Mouse (Mus musculus): ENCODE results near the gene Cerk. TPM values are rescaled to one million over a fixed set of nuclear protein-coding genes. Genes with fewer than 3 reads are reported as not detected.
"Not testable (repeated sequence)": the region's sequence is repeated elsewhere in the genome, so short reads cannot be mapped to it uniquely, and the experiment has no call there.

The Cerk gene
- polyA plus RNA-seq, 1 experiment from 2014 or later = 12.4 TPM

GRCm38 (mm10) chr15:86205300-86205699 is 19.4 kb upstream of the Cerk start:
- 0 out of 2 replicates have a peak overlapping the region, but pooled peaks have one; percentile 68 for H3K27ac ChIP-seq (replicated peaks)
- ATAC-seq (ENCODE audit: extremely low read depth, insufficient number of reproducible peaks, low FRiP score, low TSS enrichment) = no peak
- peaks cover 9% of the 10 kb centered on the region; the same call in 1 of the 2 replicates for H3K27me3 ChIP-seq (replicated peaks)
- 52% methylated on average over 2 of the region's 2 CpGs for WGBS
- H3K4me1 ChIP-seq = peaks cover 28% of the 10 kb centered on the region
- H3K9me3 ChIP-seq = no peaks in the 10 kb centered on the region
- no peaks in the 10 kb centered on the region for H3K36me3 ChIP-seq
- no peak overlapping the region for H3K9ac ChIP-seq
- H3K4me3 ChIP-seq = no peak overlapping the region
- H3K4me2 ChIP-seq = no peak overlapping the region

DNA sequence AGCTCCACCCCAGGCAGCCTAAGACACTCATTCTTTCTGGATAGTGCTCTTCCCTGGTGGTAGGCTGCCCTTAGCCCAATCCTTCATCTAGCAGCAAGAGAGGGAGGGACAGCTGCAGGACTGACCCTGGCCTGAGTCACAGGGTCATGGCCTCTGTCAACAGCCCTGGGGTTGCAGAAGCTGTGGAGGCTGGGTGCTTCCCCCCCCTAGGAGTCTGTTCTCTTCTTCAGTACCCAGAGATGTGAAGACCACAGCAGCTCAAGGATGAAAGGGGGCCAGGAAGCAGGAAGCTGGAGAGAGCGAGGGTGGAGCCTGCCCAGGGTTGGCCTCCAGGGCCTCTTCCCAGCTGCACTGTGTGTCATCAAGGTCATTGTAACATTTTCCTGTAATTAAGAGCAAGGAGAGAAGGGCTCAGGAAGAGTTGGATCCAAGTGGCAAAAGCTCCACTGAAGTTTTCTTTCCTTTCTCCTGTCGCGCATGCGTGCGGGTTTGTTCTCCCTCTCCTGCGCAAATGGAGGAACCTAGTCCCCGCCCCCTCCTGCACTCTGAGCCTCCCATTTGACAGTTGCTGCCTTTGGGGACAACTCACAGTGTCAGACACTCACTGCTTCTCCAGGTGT is 18.1 kb upstream of the Cerk start:
- H3K9ac ChIP-seq = no peak overlapping the region
- H3K27ac ChIP-seq (replicated peaks) = peak overlapping the region; percentile 20; the same call in 1 of the 2 replicates
- H3K27me3 ChIP-seq (replicated peaks) = peaks cover 18% of the 10 kb centered on the region
- 31% methylated on average over 7 of the region's 7 CpGs for WGBS
- no peaks in the 10 kb centered on the region for H3K36me3 ChIP-seq
- no peaks in the 10 kb centered on the region for H3K9me3 ChIP-seq
- peak overlapping the region; percentile 24; the same call in 1 of the 2 replicates for H3K4me2 ChIP-seq
- no peak overlapping the region for H3K4me3 ChIP-seq
- peaks cover 25% of the 10 kb centered on the region for H3K4me1 ChIP-seq
- no peak for ATAC-seq (ENCODE audit: extremely low read depth, insufficient number of reproducible peaks, low FRiP score, low TSS enrichment)

DNA sequence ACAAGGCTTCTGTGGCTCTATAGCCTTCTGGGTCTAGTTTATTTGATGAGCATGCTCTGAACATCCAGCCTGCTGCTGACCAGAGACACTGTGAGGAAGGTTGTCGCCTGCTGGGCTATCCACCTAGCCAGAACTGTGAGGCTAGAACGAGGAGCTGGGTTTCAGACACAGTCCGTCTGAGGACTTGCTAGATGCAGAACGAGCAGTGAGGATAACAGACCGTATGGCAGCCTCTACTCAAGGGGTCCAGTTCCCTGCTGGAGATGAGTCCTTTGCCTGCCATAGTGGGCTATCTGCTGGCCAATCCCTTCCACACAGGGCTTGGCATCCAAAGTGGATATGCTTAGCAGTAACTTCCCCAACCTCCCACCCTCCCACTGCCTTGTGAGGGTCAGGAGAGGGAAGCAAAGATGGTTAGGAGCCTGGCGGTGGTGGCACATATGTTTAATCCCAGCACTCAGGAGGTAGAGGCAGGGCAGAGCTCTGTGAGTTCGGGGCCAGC is 17.4 kb upstream of the Cerk start:
- 65% methylated on average over 7 of the region's 7 CpGs for WGBS
- ATAC-seq (ENCODE audit: extremely low read depth, insufficient number of reproducible peaks, low FRiP score, low TSS enrichment) = no peak

GRCm38 (mm10) chr15:86202640-86203039 is 16.7 kb upstream of the Cerk start:
- ATAC-seq (ENCODE audit: extremely low read depth, insufficient number of reproducible peaks, low FRiP score, low TSS enrichment) = no peak
- Histone ChIP-seq H3K9me3 (no peaks in the 10 kb centered on the region), H3K4me1 (peaks cover 25% of the 10 kb centered on the region), H3K27me3 (replicated peaks) (peaks cover 24% of the 10 kb centered on the region), H3K27ac (replicated peaks) (peak overlapping the region; percentile 57; the same call in 1 of the 2 replicates), H3K36me3 (no peaks in the 10 kb centered on the region), H3K4me3 (no peak overlapping the region), H3K9ac (no peak overlapping the region), H3K4me2 (no peak overlapping the region)
- 29% methylated on average over 6 of the region's 6 CpGs for WGBS

More for the DNA sequence above, 17.4 kb upstream of the Cerk start:
- Histone ChIP-seq H3K36me3 (no peaks in the 10 kb centered on the region), H3K27me3 (replicated peaks) (peaks cover 19% of the 10 kb centered on the region), H3K4me3 (no peak overlapping the region), H3K9ac (no peak overlapping the region), H3K4me1 (peaks cover 25% of the 10 kb centered on the region), H3K9me3 (no peaks in the 10 kb centered on the region), H3K4me2 (no peak overlapping the region), H3K27ac (replicated peaks) (peak overlapping the region; percentile 20; the same call in 1 of the 2 replicates)

GRCm38 (mm10) chr15:86201696-86202330 is 15.9 kb upstream of the Cerk start:
- H3K9me3 ChIP-seq = no peaks in the 10 kb centered on the region
- no peak overlapping the region for H3K4me2 ChIP-seq
- H3K9ac ChIP-seq = no peak overlapping the region
- no peaks in the 10 kb centered on the region for H3K36me3 ChIP-seq
- peaks cover 25% of the 10 kb centered on the region for H3K27me3 ChIP-seq (replicated peaks)
- peak overlapping the region; percentile 57 for H3K27ac ChIP-seq (replicated peaks)
- WGBS = 71% methylated on average over 9 of the region's 9 CpGs
- H3K4me1 ChIP-seq = peaks cover 25% of the 10 kb centered on the region
- H3K4me3 ChIP-seq = no peak overlapping the region
- no peak for ATAC-seq (ENCODE audit: extremely low read depth, insufficient number of reproducible peaks, low FRiP score, low TSS enrichment)

- peaks cover 23% of the 10 kb centered on the region for H3K4me1 ChIP-seq
- H3K9ac ChIP-seq = no peak overlapping the region
- H3K4me2 ChIP-seq = no peak overlapping the region
- H3K27me3 ChIP-seq (replicated peaks) = peaks cover 32% of the 10 kb centered on the region
- WGBS = 37% methylated on average over 4 of the region's 4 CpGs
- H3K36me3 ChIP-seq = no peaks in the 10 kb centered on the region
- no peaks in the 10 kb centered on the region for H3K9me3 ChIP-seq
- no peak for ATAC-seq (ENCODE audit: extremely low read depth, insufficient number of reproducible peaks, low FRiP score, low TSS enrichment)
- no peak overlapping the region for H3K4me3 ChIP-seq
- H3K27ac ChIP-seq (replicated peaks) = peak overlapping the region; percentile 57; the same call in 1 of the 2 replicates
These were observed 15.2 kb upstream of the Cerk start for GRCm38 (mm10) chr15:86201095-86201494.

DNA sequence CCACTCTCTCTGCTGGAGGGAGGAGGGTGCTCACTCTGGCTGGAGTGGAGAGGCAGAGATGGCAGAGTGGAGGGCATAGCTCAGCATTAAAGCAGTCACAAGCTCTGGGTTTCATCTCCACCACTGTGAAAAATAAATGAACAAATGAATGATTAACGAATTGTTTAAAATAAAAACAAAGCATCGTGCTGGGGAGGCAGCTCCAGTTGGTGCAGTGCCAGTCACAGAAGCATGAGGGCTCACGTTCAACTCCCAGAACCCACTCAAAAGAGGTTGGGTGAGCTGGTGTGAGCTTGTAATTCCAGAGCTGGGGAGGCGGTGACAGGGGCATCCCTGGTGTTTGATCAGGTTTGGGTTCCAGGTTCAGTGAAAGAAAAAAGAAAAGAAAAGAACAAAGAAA is 14.2 kb upstream of the Cerk start:
- H3K4me3 ChIP-seq = no peak overlapping the region
- 47% methylated on average over 4 of the region's 4 CpGs for WGBS
- H3K4me1 ChIP-seq = peaks cover 22% of the 10 kb centered on the region
- no peak overlapping the region for H3K27ac ChIP-seq (replicated peaks)
- ATAC-seq (ENCODE audit: extremely low read depth, insufficient number of reproducible peaks, low FRiP score, low TSS enrichment) = no peak
- H3K4me2 ChIP-seq = no peak overlapping the region
- H3K9me3 ChIP-seq = no peaks in the 10 kb centered on the region
- no peaks in the 10 kb centered on the region for H3K36me3 ChIP-seq
- peaks cover 32% of the 10 kb centered on the region for H3K27me3 ChIP-seq (replicated peaks)
- no peak overlapping the region for H3K9ac ChIP-seq

GRCm38 (mm10) chr15:86199482-86199881 is 13.5 kb upstream of the Cerk start:
- H3K4me1 ChIP-seq = peaks cover 22% of the 10 kb centered on the region
- 67% methylated on average over 4 of the region's 4 CpGs for WGBS
- H3K36me3 ChIP-seq = no peaks in the 10 kb centered on the region
- no peak overlapping the region for H3K4me2 ChIP-seq
- H3K9me3 ChIP-seq = no peaks in the 10 kb centered on the region
- H3K27me3 ChIP-seq (replicated peaks) = peaks cover 32% of the 10 kb centered on the region
- H3K27ac ChIP-seq (replicated peaks) = no peak overlapping the region
- no peak overlapping the region for H3K4me3 ChIP-seq
- ATAC-seq (ENCODE audit: extremely low read depth, insufficient number of reproducible peaks, low FRiP score, low TSS enrichment) = no peak
- no peak overlapping the region for H3K9ac ChIP-seq

- 63% methylated on average over 5 of the region's 5 CpGs for WGBS
- Histone ChIP-seq H3K9me3 (no peaks in the 10 kb centered on the region), H3K4me2 (no peak overlapping the region), H3K36me3 (no peaks in the 10 kb centered on the region), H3K9ac (no peak overlapping the region), H3K4me1 (peaks cover 19% of the 10 kb centered on the region), H3K27me3 (replicated peaks) (peaks cover 32% of the 10 kb centered on the region), H3K27ac (replicated peaks) (no peak overlapping the region), H3K4me3 (no peak overlapping the region)
- ATAC-seq (ENCODE audit: extremely low read depth, insufficient number of reproducible peaks, low FRiP score, low TSS enrichment) = no peak
These were observed 13.1 kb upstream of the Cerk start for GRCm38 (mm10) chr15:86199052-86199451.

GRCm38 (mm10) chr15:86194676-86195453 is 8.9 kb upstream of the Cerk start:
- not testable (repeated sequence) for H3K9ac ChIP-seq; H3K9me3 ChIP-seq; H3K4me1 ChIP-seq; H3K4me2 ChIP-seq; H3K4me3 ChIP-seq; H3K27ac ChIP-seq (replicated peaks); H3K36me3 ChIP-seq
- H3K27me3 ChIP-seq (replicated peaks) = peaks cover 27% of the 10 kb centered on the region
- WGBS = 61% methylated on average over 55 of the region's 55 CpGs
- ATAC-seq (ENCODE audit: extremely low read depth, insufficient number of reproducible peaks, low FRiP score, low TSS enrichment) = peak; percentile 90

- H3K4me3 ChIP-seq = no peak overlapping the region
- H3K27me3 ChIP-seq (replicated peaks) = peaks cover 15% of the 10 kb centered on the region
- 45% methylated on average over 3 of the region's 3 CpGs for WGBS
- ATAC-seq (ENCODE audit: extremely low read depth, insufficient number of reproducible peaks, low FRiP score, low TSS enrichment) = no peak
- H3K4me2 ChIP-seq = no peak overlapping the region
- H3K9me3 ChIP-seq = no peaks in the 10 kb centered on the region
- no peak overlapping the region for H3K9ac ChIP-seq
- peaks cover 23% of the 10 kb centered on the region for H3K4me1 ChIP-seq
- H3K27ac ChIP-seq (replicated peaks) = no peak overlapping the region
- no peaks in the 10 kb centered on the region for H3K36me3 ChIP-seq
These were observed 6.0 kb upstream of the Cerk start for GRCm38 (mm10) chr15:86191933-86192332.

Measured in heart, embryonic 13.5 days (tissue).